Mouse (Mus musculus): ENCODE results near the gene Dclk1.
"Not testable (repeated sequence)": the region's sequence is repeated elsewhere in the genome, so short reads cannot be mapped to it uniquely, and the experiment has no call there.

Dclk1 gene

GRCm38 (mm10) chr3:55241730-55242421 is at the start of gene Dclk1:
Dclk1 (plus strand) TSS chr3:55242364.
- CTCF ChIA-PET: interaction anchor here in 1 of 4 experiments (2.1 kb wide), 1 partner anchor 19 kb away, joined by 6 read pairs; no protein-coding TSS in a partner anchor

GRCm38 (mm10) chr3:55193351-55193750 is 48.8 kb upstream of the Dclk1 start:
- CTCF ChIA-PET: interaction anchor here in 1 of 4 experiments (0.6 kb wide), 1 partner anchor 11 kb away, joined by 5 read pairs; no protein-coding TSS in a partner anchor
- POLR2A ChIA-PET: interaction anchor here in 2 of 4 experiments (0.6 to 0.7 kb wide), 2 partner anchors 55 to 326 kb away, joined by 3 to 4 read pairs; no protein-coding TSS in a partner anchor

More at GRCm38 (mm10) chr3:55241730-55242421, at the start of gene Dclk1:
- POLR2A ChIA-PET: interaction anchor here in 3 of 4 experiments (1.0 to 1.7 kb wide), 4 partner anchors 16 to 60 kb away, joined by 4 to 5 read pairs (median 4); partner anchors contain the start of gene Sohlh2 (in 2 of the 3)

- ChIA-PET CTCF (no interaction called here), POLR2A (interaction anchor here in 1 of 4 experiments (1.3 kb wide), 1 partner anchor 12 kb away, joined by 3 read pairs; the partner anchor contains the start of gene Sohlh2)
Measured at GRCm38 (mm10) chr3:55194792-55195191, 47.4 kb upstream of the Dclk1 start.

GRCm38 (mm10) chr3:55195581-55196327 is 46.4 kb upstream of the Dclk1 start:
- POLR2A ChIA-PET: interaction anchor here in 1 of 4 experiments (1.3 kb wide), 1 partner anchor 13 kb away, joined by 3 read pairs; the partner anchor contains the start of gene Sohlh2

GRCm38 (mm10) chr3:55196328-55196710 is 45.8 kb upstream of the Dclk1 start:
- CTCF ChIA-PET: no interaction called here
- POLR2A ChIA-PET: no interaction called here

More at GRCm38 (mm10) chr3:55195581-55196327, 46.4 kb upstream of the Dclk1 start:
- CTCF ChIA-PET: no interaction called here

- POLR2A ChIA-PET: not testable (repeated sequence)
- CTCF ChIA-PET: interaction anchor here in 1 of 4 experiments (0.9 kb wide), 1 partner anchor 317 kb away, joined by 3 read pairs; no protein-coding TSS in a partner anchor
Measured at GRCm38 (mm10) chr3:55203621-55204020, 38.5 kb upstream of the Dclk1 start.

- ChIA-PET CTCF (interaction anchor here (0.6 to 1.6 kb wide), 7 partner anchors 16 to 173 kb away, joined by 3 to 11 read pairs (median 5); no protein-coding TSS in a partner anchor), POLR2A (interaction anchor here in 2 of 4 experiments (0.6 to 1.2 kb wide), 3 partner anchors 12 to 85 kb away, joined by 3 to 4 read pairs (median 3); partner anchors contain the start of gene Sohlh2 (in 1 of the 2))
Measured at GRCm38 (mm10) chr3:55206413-55206812, 35.8 kb upstream of the Dclk1 start.

GRCm38 (mm10) chr3:55207665-55208064 is 34.5 kb upstream of the Dclk1 start:
- ChIA-PET CTCF (interaction anchor here in 3 of 4 experiments (0.5 to 1.4 kb wide), 7 partner anchors 14 to 147 kb away, joined by 3 to 7 read pairs (median 5); partner anchors contain the start of gene Sohlh2 (in 2 of the 3)), POLR2A (interaction anchor here in 1 of 4 experiments (0.6 to 0.8 kb wide), 2 partner anchors 27 to 52 kb away, joined by 3 read pairs; no protein-coding TSS in a partner anchor)

GRCm38 (mm10) chr3:55212254-55212653 is 29.9 kb upstream of the Dclk1 start:
- CTCF ChIA-PET: no interaction called here
- POLR2A ChIA-PET: interaction anchor here in 1 of 4 experiments (1.3 kb wide), 1 partner anchor 105 kb away, joined by 3 read pairs; no protein-coding TSS in a partner anchor

GRCm38 (mm10) chr3:55213785-55214184 is 28.4 kb upstream of the Dclk1 start:
- CTCF ChIA-PET: no interaction called here
- POLR2A ChIA-PET: no interaction called here

GRCm38 (mm10) chr3:55214413-55214812 is 27.8 kb upstream of the Dclk1 start:
- CTCF ChIA-PET: no interaction called here
- POLR2A ChIA-PET: no interaction called here

- ChIA-PET POLR2A (interaction anchor here in 1 of 4 experiments (0.7 kb wide), 1 partner anchor 487 kb away, joined by 3 read pairs; no protein-coding TSS in a partner anchor), CTCF (interaction anchor here in 1 of 4 experiments (0.7 to 1.8 kb wide), 4 partner anchors 15 to 1892 kb away, joined by 4 to 6 read pairs (median 6); partner anchors contain the start of gene Dclk1)
Measured at GRCm38 (mm10) chr3:55222502-55222901, 19.7 kb upstream of the Dclk1 start.

GRCm38 (mm10) chr3:55223862-55224261 is 18.3 kb upstream of the Dclk1 start:
- ChIA-PET CTCF (interaction anchor here in 1 of 4 experiments (1.7 kb wide), 1 partner anchor 18 kb away, joined by 6 read pairs; the partner anchor contains the start of gene Dclk1), POLR2A (interaction anchor here in 1 of 4 experiments (0.6 kb wide), 1 partner anchor 126 kb away, joined by 5 read pairs; no protein-coding TSS in a partner anchor)

- ChIA-PET CTCF (interaction anchor here in 1 of 4 experiments (0.8 to 1.0 kb wide), 2 partner anchors 128 to 307 kb away, joined by 3 read pairs; no protein-coding TSS in a partner anchor), POLR2A (interaction anchor here in 2 of 4 experiments (0.6 to 1.7 kb wide), 5 partner anchors 10 to 1884 kb away, joined by 3 to 9 read pairs (median 4); partner anchors contain the start of gene Dclk1 (in 1 of the 2))
Measured at GRCm38 (mm10) chr3:55226501-55227213, 15.5 kb upstream of the Dclk1 start.

GRCm38 (mm10) chr3:55227214-55227581 is 15.0 kb upstream of the Dclk1 start:
- CTCF ChIA-PET: interaction anchor here in 2 of 4 experiments (0.5 to 0.8 kb wide), 2 partner anchors 127 to 306 kb away, joined by 3 read pairs; no protein-coding TSS in a partner anchor
- POLR2A ChIA-PET: interaction anchor here in 2 of 4 experiments (1.1 to 1.7 kb wide), 2 partner anchors 10 to 16 kb away, joined by 3 to 9 read pairs; no protein-coding TSS in a partner anchor

- ChIA-PET POLR2A (interaction anchor here in 3 of 4 experiments (1.0 to 1.7 kb wide), 5 partner anchors 16 to 61 kb away, joined by 3 to 5 read pairs (median 4); partner anchors contain the start of gene Sohlh2 (in 2 of the 3)), CTCF (interaction anchor here in 2 of 4 experiments (0.5 to 2.1 kb wide), 3 partner anchors 19 to 277 kb away, joined by 3 to 8 read pairs (median 6); no protein-coding TSS in a partner anchor)
Measured at GRCm38 (mm10) chr3:55242422-55243055, 375 bp downstream of the Dclk1 start.

- POLR2A ChIA-PET: interaction anchor here in 2 of 4 experiments (1.0 to 1.7 kb wide), 4 partner anchors 17 to 62 kb away, joined by 3 to 5 read pairs (median 4); partner anchors contain the start of gene Sohlh2 (in 2 of the 2)
- CTCF ChIA-PET: interaction anchor here in 2 of 4 experiments (0.6 to 2.1 kb wide), 3 partner anchors 20 to 181 kb away, joined by 3 to 6 read pairs (median 3); no protein-coding TSS in a partner anchor
Measured at GRCm38 (mm10) chr3:55243056-55243471, 900 bp downstream of the Dclk1 start.
